Mouse (Mus musculus): ENCODE data around the gene Gm7579. TPM values are rescaled to one million over a fixed set of nuclear protein-coding genes. Genes with fewer than 3 reads are reported as not detected.
"Not testable (repeated sequence)": the region's sequence is repeated elsewhere in the genome, so short reads cannot be mapped to it uniquely, and the experiment has no call there.

The Gm7579 gene
- not detected for polyA plus RNA-seq (2017; shearing (Covaris generic))

- ATAC-seq: no peak
Measured at GRCm38 (mm10) chr7:142211559-142211958, at the start of gene Gm7579. Gene Gm7579 (plus strand): TSS chr7:142211859.

GRCm38 (mm10) chr7:142165639-142166038, 46.0 kb upstream of the Gm7579 start, which contains the start of gene Gm4553:
Gene Gm4553 (minus strand): TSS chr7:142165739.
- ATAC-seq: not testable (repeated sequence)

GRCm38 (mm10) chr7:142169836-142170235, 41.8 kb upstream of the Gm7579 start:
- no peak for ATAC-seq

DNA sequence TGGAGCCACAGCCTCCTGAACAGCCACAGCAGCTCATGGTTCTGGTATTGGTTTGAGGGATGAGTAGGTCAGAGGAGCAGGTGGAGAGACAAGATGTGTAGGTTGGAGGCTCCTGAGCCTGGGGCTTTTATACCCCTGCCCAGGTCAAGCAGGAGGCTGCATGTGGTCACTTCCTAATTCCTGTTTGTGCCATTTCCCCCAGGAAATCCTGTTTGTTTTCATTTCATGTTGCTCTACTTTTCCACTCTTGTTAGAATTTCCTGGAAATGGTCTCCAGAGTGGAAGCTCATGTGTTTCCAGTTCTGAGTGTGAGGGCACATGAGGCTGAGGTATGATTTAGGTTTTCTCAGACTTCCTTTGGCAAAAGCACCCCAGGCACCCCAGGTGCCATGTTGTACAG, 35.8 kb upstream of the Gm7579 start, which contains the start of gene Krtap5-2:
Gene Krtap5-2, minus strand, starts transcription at position 101 of the 400 bp plus-strand sequence.
- ATAC-seq: not testable (repeated sequence)

GRCm38 (mm10) chr7:142178685-142179084, 33.0 kb upstream of the Gm7579 start:
- no peak for ATAC-seq

DNA sequence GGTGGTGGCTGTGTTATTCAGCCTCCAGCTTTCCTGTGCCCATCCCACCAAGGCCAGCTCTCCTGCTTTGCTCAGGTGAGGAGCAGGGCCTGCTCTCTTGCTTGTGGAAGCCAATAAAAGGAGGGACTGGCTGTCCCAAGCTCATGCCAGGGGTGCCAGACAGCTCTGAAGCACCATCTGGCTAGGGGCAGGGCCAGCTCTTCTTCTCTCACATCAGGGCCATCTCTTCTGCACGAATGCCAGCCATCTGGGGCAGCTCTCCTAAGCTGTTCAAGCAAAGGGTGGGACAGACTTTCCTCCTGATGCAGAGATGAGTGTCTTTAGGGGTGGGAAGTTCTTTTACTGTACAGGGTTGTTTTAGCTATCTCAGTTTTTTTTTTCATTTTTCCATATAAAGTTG, 30.6 kb upstream of the Gm7579 start:
- ATAC-seq: no peak

GRCm38 (mm10) chr7:142188156-142188555, 23.5 kb upstream of the Gm7579 start:
- ATAC-seq: no peak

DNA sequence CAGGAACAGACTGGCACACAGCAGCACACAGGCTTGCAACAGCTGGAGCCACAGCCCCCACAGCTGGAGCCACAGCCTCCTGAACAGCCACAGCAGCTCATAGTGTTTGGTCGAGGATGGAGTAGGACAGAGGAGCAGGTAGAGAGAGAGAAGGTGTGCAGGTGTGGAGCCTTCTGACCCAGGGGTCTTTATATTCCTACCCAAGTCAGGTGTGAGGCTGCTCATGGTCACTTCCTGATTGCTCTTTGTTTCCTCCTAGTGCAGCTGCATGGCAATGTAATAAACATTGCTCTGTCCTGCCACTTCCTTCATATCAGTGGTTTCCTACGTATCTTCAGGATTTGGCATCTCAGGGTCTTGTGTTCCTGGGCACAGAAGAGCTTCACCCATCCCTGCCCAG, 21.4 kb upstream of the Gm7579 start, which contains the start of gene Gm10153:
Gene Gm10153, minus strand, starts transcription at position 101 of the 400 bp plus-strand sequence.
- ATAC-seq: no peak

- ATAC-seq: no peak
Measured at GRCm38 (mm10) chr7:142198748-142199147, 12.9 kb upstream of the Gm7579 start.

- no peak for ATAC-seq
Measured at GRCm38 (mm10) chr7:142201064-142201463, 10.6 kb upstream of the Gm7579 start, which contains the start of gene Krtap5-3. Gene Krtap5-3 (plus strand): TSS chr7:142201364.

DNA sequence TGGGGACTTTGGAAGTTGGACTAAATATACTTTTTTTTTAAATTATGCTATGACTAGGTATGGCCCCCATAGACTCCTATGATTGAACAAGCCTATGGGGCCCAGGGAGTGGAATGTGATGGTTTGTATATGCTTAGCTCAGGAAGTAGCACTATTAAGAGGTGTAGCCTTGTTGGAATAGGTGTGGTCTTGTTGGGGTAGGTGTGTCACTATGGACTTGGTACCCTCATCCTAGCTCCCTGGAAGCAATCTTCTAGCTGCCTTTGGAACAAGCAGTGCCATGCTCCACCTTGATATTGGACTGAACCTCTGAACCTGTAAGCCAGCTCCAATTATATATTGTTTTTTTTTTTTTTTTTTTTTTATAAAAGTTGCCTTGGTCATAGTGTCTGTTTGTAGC, 6.2 kb upstream of the Gm7579 start:
- no peak for ATAC-seq

DNA sequence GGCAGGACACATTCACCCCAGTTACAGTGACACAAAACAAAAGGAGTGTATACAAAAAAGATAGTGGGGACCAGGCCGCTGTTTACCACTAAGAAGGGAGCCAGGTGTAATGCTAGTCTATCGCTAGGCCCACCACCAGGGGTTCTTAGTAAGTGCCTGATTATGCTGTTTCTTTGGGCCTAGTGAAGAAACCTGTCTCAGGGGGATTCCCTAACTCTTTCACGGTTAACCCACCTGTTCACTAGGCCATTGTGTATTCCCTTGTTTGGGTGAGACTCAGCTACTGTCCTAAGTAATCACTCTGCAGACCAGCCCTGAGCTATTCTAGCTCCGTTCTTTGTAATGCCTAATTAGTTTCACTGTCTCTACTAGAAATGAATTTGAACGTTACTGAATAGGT, 4.8 kb upstream of the Gm7579 start:
- not testable (repeated sequence) for ATAC-seq

DNA sequence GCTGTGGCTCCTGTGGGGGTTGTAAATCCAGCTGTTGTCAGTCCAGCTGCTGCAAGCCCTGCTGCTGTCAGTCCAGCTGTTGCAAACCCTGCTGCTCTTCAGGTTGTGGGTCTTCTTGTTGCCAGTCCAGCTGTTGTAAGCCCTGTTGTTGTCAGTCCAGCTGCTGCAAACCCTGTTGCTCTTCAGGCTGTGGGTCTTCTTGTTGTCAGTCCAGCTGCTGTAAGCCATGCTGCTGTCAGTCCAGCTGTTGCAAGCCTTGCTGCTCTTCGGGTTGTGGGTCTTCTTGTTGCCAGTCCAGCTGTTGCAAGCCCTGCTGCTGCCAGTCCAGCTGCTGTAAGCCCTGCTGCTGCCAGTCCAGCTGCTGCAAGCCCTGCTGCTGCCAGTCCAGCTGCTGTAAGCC, 477 bp downstream of the Gm7579 start:
- not testable (repeated sequence) for ATAC-seq

DNA sequence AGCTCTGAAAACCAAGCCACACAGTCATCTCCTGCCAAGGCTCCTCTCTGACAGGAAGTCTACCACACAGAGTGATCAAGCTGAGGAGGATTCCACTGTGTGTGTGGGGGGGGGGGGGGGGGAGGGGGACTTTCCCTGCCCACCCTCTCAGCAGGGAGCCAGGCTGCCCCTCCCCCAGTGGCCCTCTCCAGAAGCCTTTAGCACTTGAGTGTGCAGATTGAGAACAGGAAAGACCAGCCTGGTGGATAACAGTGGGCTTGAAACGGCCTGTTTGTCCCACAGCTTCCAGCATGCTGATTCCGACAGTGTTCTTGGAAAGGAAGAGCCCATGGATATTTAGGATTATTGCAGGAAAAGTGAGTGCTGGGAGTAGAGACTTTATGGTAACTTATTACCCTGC, 12.9 kb downstream of the Gm7579 start:
- ATAC-seq: no peak

GRCm38 (mm10) chr7:142229871-142230270, 18.2 kb downstream of the Gm7579 start, which contains the start of gene Krtap5-5:
Gene Krtap5-5 (minus strand): TSS chr7:142229971.
- not testable (repeated sequence) for ATAC-seq

- ATAC-seq: no peak
Measured at GRCm38 (mm10) chr7:142231540-142231939, 19.9 kb downstream of the Gm7579 start.

- ATAC-seq: no peak
Measured at GRCm38 (mm10) chr7:142240978-142241377, 29.3 kb downstream of the Gm7579 start, which contains the start of gene Gm40460. Gene Gm40460 (minus strand): TSS chr7:142241078.

DNA sequence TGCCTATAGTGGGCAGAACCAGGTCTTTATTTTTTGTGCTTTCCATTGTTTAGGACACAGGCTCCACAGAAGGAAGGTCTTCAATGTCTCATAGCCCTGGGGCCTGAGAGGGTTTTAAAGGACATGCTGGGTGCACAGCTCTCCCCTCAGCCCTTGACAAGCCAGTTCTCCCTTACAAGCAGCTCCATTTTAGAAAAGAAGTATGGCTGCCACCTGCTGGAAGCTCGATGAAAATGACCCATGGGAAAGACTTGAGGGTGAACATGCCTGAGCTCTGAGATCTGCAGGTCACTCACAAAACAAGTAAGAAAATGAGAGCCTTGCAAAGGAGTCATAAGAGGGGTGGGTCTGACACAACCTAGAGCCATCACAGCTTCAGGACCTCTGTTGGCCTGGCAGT, 38.2 kb downstream of the Gm7579 start:
- ATAC-seq: no peak

DNA sequence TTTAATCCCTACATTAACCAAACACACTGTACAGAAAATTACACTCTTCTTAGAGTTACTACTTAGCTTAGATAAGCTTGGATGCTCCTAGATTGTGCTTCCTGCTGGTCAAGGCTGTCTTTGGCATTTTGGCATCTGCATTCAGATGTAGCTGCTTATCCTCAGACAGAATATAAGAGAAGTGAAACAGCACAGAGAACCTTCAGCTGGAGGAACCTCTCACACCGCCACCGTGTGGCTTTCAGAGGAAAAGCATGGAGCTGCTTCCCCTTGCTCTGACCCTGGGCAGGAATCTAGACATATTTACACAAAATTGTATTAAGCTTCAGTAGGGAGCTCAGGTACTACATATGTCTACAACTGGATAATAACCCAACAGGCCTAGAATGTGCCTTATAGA, 43.9 kb downstream of the Gm7579 start:
- no peak for ATAC-seq

GRCm38 (mm10) chr7:142258254-142258653, 46.6 kb downstream of the Gm7579 start, which contains the start of gene Gm2431:
Gene Gm2431 (minus strand): TSS chr7:142258354.
- not testable (repeated sequence) for ATAC-seq

Data from CD4-positive, CD25-positive, alpha-beta regulatory T cell, adult 4 months (primary cell).